Mouse (Mus musculus) forebrain, embryonic 14.5 days (tissue): ENCODE data around the gene Socs7. TPM values are rescaled to one million over a fixed set of nuclear protein-coding genes. Genes with fewer than 3 reads are reported as not detected.
A peak's percentile ranks its signal among the peaks of the same experiment; 100 is the strongest.
"Not testable (repeated sequence)": the region's sequence is repeated elsewhere in the genome, so short reads cannot be mapped to it uniquely, and the experiment has no call there.

Experiments
- ATAC-seq: fragments of 200-750 bp; cut with Nextera tagmentation; 2 replicates; pipeline ENCODE4 v1.8.0; 2017; ENCODE audit warnings: mild to moderate bottlenecking, moderate library complexity
- DNase-seq: peaks from one replicate; pipeline ENCODE4 v3.0.0-alpha.2; 2015; ENCODE audit warnings: low spot score
- H3K27ac ChIP-seq: fragments of 300-500 bp; sonication (generic); 2 replicates; pipeline ENCODE4 v1.5.1; 2014; ENCODE audit warnings: low read depth, mild to moderate bottlenecking, control low read depth, low read length, moderate library complexity
- H3K27me3 ChIP-seq: fragments of 300-500 bp; sonication (generic); replicated peaks from 2 replicates; pipeline ENCODE4 v1.6.1; 2014; ENCODE audit warnings: low read length, control low read depth, mixed read lengths; ENCODE audit not compliant: control insufficient read depth, insufficient read depth
- H3K36me3 ChIP-seq: fragments of 300-500 bp; sonication (generic); 2 replicates; pipeline ENCODE4 v1.6.1; 2014; ENCODE audit warnings: low read length, control low read depth; ENCODE audit not compliant: control insufficient read depth, insufficient read depth
- H3K4me1 ChIP-seq: fragments of 300-500 bp; sonication (generic); 2 replicates; pipeline ENCODE4 v1.6.1; 2014; ENCODE audit warnings: antibody characterized with exemption, low read length, control low read depth; ENCODE audit not compliant: control insufficient read depth, insufficient read depth
- H3K4me2 ChIP-seq: fragments of 300-500 bp; sonication (generic); 2 replicates; pipeline ENCODE4 v1.6.1; 2014; ENCODE audit warnings: mild to moderate bottlenecking, control low read depth, low read length
- H3K4me3 ChIP-seq: fragments of 300-500 bp; sonication (generic); 2 replicates; pipeline ENCODE4 v1.5.1; 2014; ENCODE audit warnings: low read depth, low read length, control low read depth
- H3K9ac ChIP-seq: fragments of 300-500 bp; sonication (generic); 2 replicates; pipeline ENCODE4 v1.6.1; 2014; ENCODE audit warnings: mild to moderate bottlenecking, low read length, control low read depth, moderate library complexity
- H3K9me3 ChIP-seq: fragments of 300-500 bp; sonication (generic); replicated peaks from 2 replicates; pipeline ENCODE4 v1.6.1; 2016; ENCODE audit warnings: low read length, control low read depth, mixed read lengths; ENCODE audit not compliant: control insufficient read depth
- WGBS: fragments of 180-500 bp; shearing (Covaris S2); extraction: QIAGEN DNeasy Blood & Tissue Kit; methylation state at CpG from one replicate; pipeline ENCODE4 v1.1.7; 2014; 5-methylcytosine and 5-hydroxymethylcytosine counted together
- polyA plus RNA-seq: library from polyadenylated mRNA; unstranded; fragments of >200 nt; fragmentation: Nextera tagmentation; extraction: Ambion mirVana; gene quantifications from 2 replicates; pipeline ENCODE4 v1.2.1, GENCODE M21; 2014

Socs7 gene
- polyA plus RNA-seq, result 5.7 and 5.9 TPM in 2 replicates

GRCm38 (mm10) chr11:97361948-97362648 is at the start of gene Socs7:
TSS of gene Socs7 (plus strand) at chr11:97362551.
- no peaks in the 10 kb centered on the region for H3K27me3 ChIP-seq
- peak within 1 kb of the TSS; percentile 87 for H3K27ac ChIP-seq
- peaks cover 23% of the 10 kb centered on the region for H3K4me1 ChIP-seq
- H3K9me3 ChIP-seq, result no peaks in the 10 kb centered on the region
- DNase-seq, result peak; percentile 96
- peak within 1 kb of the TSS; percentile 70 for H3K4me3 ChIP-seq
- peak; percentile 97 for ATAC-seq
- WGBS, result 2% methylated on average over 15 of the region's 81 CpGs
- no peaks in the 10 kb centered on the region for H3K36me3 ChIP-seq
- peak within 1 kb of the TSS; percentile 88 for H3K9ac ChIP-seq
- peak within 1 kb of the TSS; percentile 89 for H3K4me2 ChIP-seq

GRCm38 (mm10) chr11:97312871-97313270 is 49.5 kb upstream of the Socs7 start:
- H3K9ac ChIP-seq, H3K27ac ChIP-seq, H3K27me3 ChIP-seq, H3K4me2 ChIP-seq, H3K4me3 ChIP-seq, DNase-seq, H3K36me3 ChIP-seq, ATAC-seq, H3K9me3 ChIP-seq: not testable (repeated sequence)
- WGBS, result 87% methylated on average over 1 of the region's 1 CpGs
- H3K4me1 ChIP-seq, result peaks cover 11% of the 10 kb centered on the region

DNA sequence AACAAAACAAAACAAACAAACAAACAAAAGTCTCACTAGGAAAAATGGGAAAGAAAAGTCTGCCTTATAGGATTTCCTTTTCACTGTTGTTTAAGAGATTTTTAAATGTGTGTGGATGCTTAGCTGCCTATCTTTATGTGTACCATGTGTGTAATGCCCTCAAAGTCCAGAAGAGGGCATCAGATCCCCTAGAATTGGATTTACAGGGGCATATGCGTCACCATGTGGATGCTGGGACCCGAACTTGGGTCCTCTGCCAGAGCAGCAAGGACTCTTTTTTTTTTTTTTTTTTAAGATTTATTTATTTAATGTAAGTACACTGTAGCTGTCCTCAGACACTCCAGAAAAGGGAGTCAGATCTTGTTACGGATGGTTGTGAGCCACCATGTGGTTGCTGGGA is 48.2 kb upstream of the Socs7 start:
- Histone ChIP-seq H3K4me2 (no peak overlapping the region), H3K27ac (no peak overlapping the region), H3K4me3 (no peak overlapping the region), H3K9me3 (no peaks in the 10 kb centered on the region), H3K9ac (no peak overlapping the region), H3K36me3 (no peaks in the 10 kb centered on the region), H3K4me1 (peaks cover 11% of the 10 kb centered on the region), H3K27me3 (no peaks in the 10 kb centered on the region)
- WGBS, result 93% methylated on average over 3 of the region's 3 CpGs
- DNase-seq (no peak), ATAC-seq (no peak)

DNA sequence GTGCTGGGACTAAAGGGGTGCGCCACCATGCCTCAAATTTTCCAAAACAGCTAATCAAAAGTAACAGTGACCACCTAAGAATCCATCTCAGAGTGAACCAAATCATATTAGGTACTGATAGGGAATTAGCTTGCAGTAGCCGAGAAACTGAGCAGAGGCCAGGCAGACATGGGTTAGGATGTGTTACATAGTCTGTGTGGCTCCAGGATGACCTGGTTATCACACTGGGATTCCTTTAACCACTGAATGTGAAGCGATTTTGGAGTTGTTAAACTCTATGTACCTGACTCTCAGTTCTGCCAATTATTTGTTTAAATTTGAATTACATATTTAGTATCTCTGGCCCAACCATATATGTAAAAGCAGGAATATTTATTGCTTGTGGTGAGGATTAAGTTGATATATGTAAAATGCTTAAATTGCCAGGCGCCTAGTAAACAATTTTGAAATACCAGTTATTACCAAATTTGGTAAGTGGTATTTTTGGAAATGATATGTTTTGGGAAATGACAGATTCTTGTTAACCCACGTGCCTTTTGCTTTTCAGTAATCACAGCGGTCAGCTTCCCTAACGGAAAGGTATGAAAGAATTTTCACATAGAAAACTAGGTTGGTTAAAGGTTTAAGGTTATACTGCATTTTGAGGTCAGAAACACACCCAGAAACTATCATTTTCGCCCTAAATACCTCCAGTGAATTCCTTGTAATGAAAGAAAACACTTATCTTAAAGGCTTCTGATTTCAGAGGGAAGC is 47.4 kb upstream of the Socs7 start:
- 0 out of 2 replicates have a peak overlapping the region, but pooled peaks have one; percentile 44 for H3K27ac ChIP-seq
- peaks cover 5% of the 10 kb centered on the region; the same call in 1 of the 2 replicates for H3K4me1 ChIP-seq
- H3K36me3 ChIP-seq, result no peaks in the 10 kb centered on the region
- no peaks in the 10 kb centered on the region for H3K27me3 ChIP-seq
- H3K9me3 ChIP-seq, result no peaks in the 10 kb centered on the region
- 51% methylated on average over 8 of the region's 8 CpGs for WGBS
- peak overlapping the region; percentile 37; the same call in 1 of the 2 replicates for H3K9ac ChIP-seq
- ATAC-seq (peak; percentile 13; the same call in 1 of the 2 replicates), DNase-seq (no peak)
- peak overlapping the region; percentile 52 for H3K4me2 ChIP-seq
- H3K4me3 ChIP-seq, result peak overlapping the region; percentile 50; the same call in 1 of the 2 replicates

- Histone ChIP-seq H3K27ac (peak within 1 kb of the TSS; percentile 69), H3K4me3 (peak within 1 kb of the TSS; percentile 50), H3K27me3 (no peaks in the 10 kb centered on the region), H3K9me3 (no peaks in the 10 kb centered on the region), H3K36me3 (no peaks in the 10 kb centered on the region), H3K9ac (peak within 1 kb of the TSS; percentile 62), H3K4me1 (peaks cover 2% of the 10 kb centered on the region; the same call in 1 of the 2 replicates), H3K4me2 (peak within 1 kb of the TSS; percentile 52)
- DNase-seq (peak; percentile 99), ATAC-seq (peak; percentile 96)
- WGBS, result under 1% methylated on average over 50 of the region's 50 CpGs
These were observed 46.5 kb upstream of the Socs7 start, which contains the start of gene Mrpl45 for GRCm38 (mm10) chr11:97315504-97316503. TSS of gene Mrpl45 (plus strand) at chr11:97315716.

GRCm38 (mm10) chr11:97321197-97321596 is 41.2 kb upstream of the Socs7 start:
- Histone ChIP-seq H3K4me3 (no peak overlapping the region), H3K9ac (no peak overlapping the region), H3K36me3 (peaks cover 28% of the 10 kb centered on the region), H3K4me2 (no peak overlapping the region), H3K27ac (no peak overlapping the region), H3K27me3 (no peaks in the 10 kb centered on the region), H3K4me1 (peaks cover 2% of the 10 kb centered on the region; the same call in 1 of the 2 replicates), H3K9me3 (no peaks in the 10 kb centered on the region)
- no peak for ATAC-seq
- DNase-seq, result no peak
- 96% methylated on average over 8 of the region's 8 CpGs for WGBS

GRCm38 (mm10) chr11:97321894-97322600 is 40.3 kb upstream of the Socs7 start:
- WGBS, result 88% methylated on average over 8 of the region's 8 CpGs
- not testable (repeated sequence) for H3K9ac ChIP-seq, H3K27me3 ChIP-seq, H3K4me3 ChIP-seq, DNase-seq, H3K27ac ChIP-seq, H3K4me2 ChIP-seq, H3K9me3 ChIP-seq, ATAC-seq, H3K4me1 ChIP-seq
- H3K36me3 ChIP-seq, result peaks cover 37% of the 10 kb centered on the region

DNA sequence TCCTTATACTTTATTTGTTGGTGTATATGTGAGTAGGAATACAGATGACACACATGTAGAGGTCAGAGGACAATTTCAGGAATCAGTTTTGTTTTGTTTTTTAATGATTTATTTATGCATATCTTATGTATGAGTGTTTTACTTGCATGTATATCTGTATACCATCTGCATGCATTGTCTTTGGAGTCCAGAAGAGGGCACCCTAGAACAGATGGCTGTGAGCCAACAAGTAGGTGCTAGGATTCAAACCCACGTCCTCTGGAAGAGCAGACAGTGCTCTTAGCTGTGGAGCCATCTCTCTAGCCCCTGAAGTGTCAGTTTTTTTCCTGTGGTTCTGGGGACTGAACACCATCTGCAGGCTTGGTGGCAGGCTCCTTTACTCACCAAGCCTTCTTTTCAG is 37.1 kb upstream of the Socs7 start:
- WGBS, result 85% methylated on average over 1 of the region's 1 CpGs
- H3K36me3 ChIP-seq, result peaks cover 56% of the 10 kb centered on the region

More for the DNA sequence above, 37.1 kb upstream of the Socs7 start:
- ATAC-seq, result no peak
- Histone ChIP-seq H3K4me1 (no peaks in the 10 kb centered on the region), H3K4me3 (no peak overlapping the region), H3K4me2 (no peak overlapping the region), H3K9me3 (no peaks in the 10 kb centered on the region), H3K9ac (no peak overlapping the region), H3K27me3 (no peaks in the 10 kb centered on the region), H3K27ac (no peak overlapping the region)
- no peak for DNase-seq
